Mouse (Mus musculus): Measurements from ENCODE around the gene Rnf216. TPM values are rescaled to one million over a fixed set of nuclear protein-coding genes. Genes with fewer than 3 reads are reported as not detected.

Gene Rnf216
- polyA plus RNA-seq, 1 experiment from 2014 or later: 13.5 TPM

GRCm38 (mm10) chr5:142961398-142961880, 151.4 kb downstream of the Rnf216 start:
- no peak for DNase-seq (ENCODE audit: low spot score)

GRCm38 (mm10) chr5:142960775-142961271, 152.0 kb downstream of the Rnf216 start:
- no peak for DNase-seq (ENCODE audit: low spot score)

GRCm38 (mm10) chr5:142959576-142960556, 152.9 kb downstream of the Rnf216 start, which contains the start of gene Fscn1:
Gene Fscn1, plus strand, starts transcription at chr5:142960343.
- peak; percentile 84 for DNase-seq (ENCODE audit: low spot score)

GRCm38 (mm10) chr5:142959156-142959555, 153.6 kb downstream of the Rnf216 start:
- no peak for DNase-seq (ENCODE audit: low spot score)

GRCm38 (mm10) chr5:142958464-142958863, 154.3 kb downstream of the Rnf216 start:
- no peak for DNase-seq (ENCODE audit: low spot score)

GRCm38 (mm10) chr5:142956956-142957703, 155.7 kb downstream of the Rnf216 start:
- no peak for DNase-seq (ENCODE audit: low spot score)

- DNase-seq (ENCODE audit: low spot score): no peak
Observed at GRCm38 (mm10) chr5:142953641-142954040, 159.2 kb downstream of the Rnf216 start.

GRCm38 (mm10) chr5:142950405-142950804, 162.4 kb downstream of the Rnf216 start:
- DNase-seq (ENCODE audit: low spot score): no peak

GRCm38 (mm10) chr5:142949580-142949979, 163.2 kb downstream of the Rnf216 start:
- no peak for DNase-seq (ENCODE audit: low spot score)

GRCm38 (mm10) chr5:142947460-142947859, 165.3 kb downstream of the Rnf216 start:
- DNase-seq (ENCODE audit: low spot score): no peak

- no peak for DNase-seq (ENCODE audit: low spot score)
Observed at GRCm38 (mm10) chr5:142944979-142945682, 167.7 kb downstream of the Rnf216 start.

Small RNAs within 50 kb of the gene (microRNA-seq; reads per million reads assigned to microRNA genes)
- not detected for gene Gm44405 (ENCODE audit: borderline number of aligned reads)

Other genes starting within 250 kb of the Rnf216 start
- gene Fbxl18, start 217.6 kb downstream of the Rnf216 start, polyA plus RNA-seq (2015; fragmentation: Nextera tagmentation; extraction: Ambion mirVana): 4.7 and 5.9 TPM in 2 replicates
- gene Actb, start 206.2 kb downstream of the Rnf216 start, polyA plus RNA-seq (2015; fragmentation: Nextera tagmentation; extraction: Ambion mirVana): 27,108 and 27,970 TPM in 2 replicates
- gene Fscn1, start 152.7 kb downstream of the Rnf216 start, polyA plus RNA-seq (2015; fragmentation: Nextera tagmentation; extraction: Ambion mirVana): 33.5 and 37.0 TPM in 2 replicates
- gene Olfr718-ps1, start 34.6 kb upstream of the Rnf216 start, polyA plus RNA-seq (2015; fragmentation: Nextera tagmentation; extraction: Ambion mirVana): 0.03 TPM in 1 of 2 replicates, not detected in the other
- 8.2 and 9.1 TPM in 2 replicates for gene Rbak, start 67.8 kb upstream of the Rnf216 start, polyA plus RNA-seq (2015; fragmentation: Nextera tagmentation; extraction: Ambion mirVana)
- 0.08 TPM in 1 of 2 replicates, not detected in the other for gene Spdye4b, start 68.0 kb upstream of the Rnf216 start, polyA plus RNA-seq (2015; fragmentation: Nextera tagmentation; extraction: Ambion mirVana)
- not detected in 2 replicates for gene Spdye4a, start 113.9 kb upstream of the Rnf216 start, polyA plus RNA-seq (2015; fragmentation: Nextera tagmentation; extraction: Ambion mirVana)
- 7.9 and 8.1 TPM in 2 replicates for gene Zfp12, start 122.2 kb upstream of the Rnf216 start, polyA plus RNA-seq (2015; fragmentation: Nextera tagmentation; extraction: Ambion mirVana)
- 0.75 and 0.78 TPM in 2 replicates for gene Zfp316, start 157.0 kb upstream of the Rnf216 start, polyA plus RNA-seq (2015; fragmentation: Nextera tagmentation; extraction: Ambion mirVana)
- 0.04 and 0.08 TPM in 2 replicates for gene Zfp853, start 180.6 kb upstream of the Rnf216 start, polyA plus RNA-seq (2015; fragmentation: Nextera tagmentation; extraction: Ambion mirVana)
- 43.4 and 47.8 TPM in 2 replicates for gene E130309D02Rik, start 202.4 kb upstream of the Rnf216 start, polyA plus RNA-seq (2015; fragmentation: Nextera tagmentation; extraction: Ambion mirVana)
- 88.6 and 97.2 TPM in 2 replicates for gene Zdhhc4, start 216.3 kb upstream of the Rnf216 start, polyA plus RNA-seq (2015; fragmentation: Nextera tagmentation; extraction: Ambion mirVana)
- gene Grid2ip, start 244.3 kb upstream of the Rnf216 start, polyA plus RNA-seq (2015; fragmentation: Nextera tagmentation; extraction: Ambion mirVana): 0.05 TPM in 1 of 2 replicates, not detected in the other